Mouse (Mus musculus) 416B (cell line): Measurements from ENCODE around the gene Jmjd1c.
"Not testable (repeated sequence)": the region's sequence is repeated elsewhere in the genome, so short reads cannot be mapped to it uniquely, and the experiment has no call there.

Source experiments
- DNase-seq: peaks from one replicate; pipeline ENCODE4 v3.0.0; 2011; ENCODE audit warnings: low read depth

Jmjd1c gene

DNA sequence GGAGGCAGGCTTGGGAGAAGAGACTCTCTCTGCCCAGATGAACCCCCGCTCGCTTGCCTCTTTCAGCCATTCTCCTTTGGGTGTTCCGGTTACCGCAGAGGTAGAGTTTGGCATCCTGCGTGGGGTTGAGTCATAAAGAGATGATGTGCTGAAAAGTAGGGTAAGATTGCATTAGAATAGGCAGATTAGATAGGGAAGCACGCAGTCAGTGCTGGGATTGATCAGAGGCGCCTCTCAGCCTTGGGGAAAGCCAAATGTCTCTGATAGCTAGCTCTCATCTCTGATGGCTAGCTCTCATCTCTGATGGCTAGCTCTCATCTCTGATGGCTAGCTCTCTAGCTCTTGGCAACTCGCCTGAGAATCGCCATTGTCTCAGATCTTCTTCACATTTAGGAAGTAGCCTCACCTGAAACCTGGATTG, 4.9 kb downstream of the Jmjd1c start:
- DNase-seq, result no peak

DNA sequence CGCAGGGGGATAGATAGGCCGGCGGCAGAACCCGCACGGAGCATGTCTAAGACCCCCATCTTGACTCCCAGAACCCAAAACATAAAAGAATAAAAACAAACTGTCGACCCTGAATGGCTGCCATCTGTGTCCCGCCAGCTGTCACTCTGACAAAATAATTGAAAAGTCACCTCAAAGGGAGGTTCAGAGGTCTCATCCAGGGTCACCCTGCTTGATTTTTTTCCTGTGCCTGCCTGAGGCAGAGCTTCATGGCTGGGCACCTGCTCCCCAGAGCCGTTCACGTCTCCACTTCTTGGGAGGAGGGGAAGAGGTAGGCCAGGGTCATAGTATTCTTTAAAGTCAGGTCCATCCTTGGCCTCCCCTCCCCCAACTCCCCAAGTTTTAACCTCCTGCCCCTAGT, 8.6 kb downstream of the Jmjd1c start:
- DNase-seq, result no peak

- DNase-seq, result no peak
Measured at GRCm38 (mm10) chr10:67105331-67106217, 9.6 kb downstream of the Jmjd1c start.

DNA sequence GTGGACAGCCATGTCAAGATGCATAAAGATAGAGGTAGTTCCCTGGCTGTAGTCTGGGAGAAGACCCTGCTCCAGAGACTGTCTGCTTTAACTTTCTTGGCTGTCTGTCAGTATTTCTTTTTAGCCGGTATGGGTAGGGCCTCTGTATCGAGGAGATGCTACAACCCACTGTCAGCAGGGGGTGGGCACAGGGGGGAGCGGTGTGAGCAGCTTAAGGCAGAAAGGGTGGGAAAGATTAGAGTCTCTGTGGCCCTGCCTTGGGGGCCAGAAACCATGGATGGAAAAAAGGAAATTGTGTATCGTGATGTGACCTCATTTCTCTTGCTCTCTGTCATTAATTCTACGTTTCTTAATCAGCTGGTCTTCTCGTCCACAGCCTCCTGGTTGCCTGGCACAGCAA, 10.5 kb downstream of the Jmjd1c start:
- no peak for DNase-seq

DNA sequence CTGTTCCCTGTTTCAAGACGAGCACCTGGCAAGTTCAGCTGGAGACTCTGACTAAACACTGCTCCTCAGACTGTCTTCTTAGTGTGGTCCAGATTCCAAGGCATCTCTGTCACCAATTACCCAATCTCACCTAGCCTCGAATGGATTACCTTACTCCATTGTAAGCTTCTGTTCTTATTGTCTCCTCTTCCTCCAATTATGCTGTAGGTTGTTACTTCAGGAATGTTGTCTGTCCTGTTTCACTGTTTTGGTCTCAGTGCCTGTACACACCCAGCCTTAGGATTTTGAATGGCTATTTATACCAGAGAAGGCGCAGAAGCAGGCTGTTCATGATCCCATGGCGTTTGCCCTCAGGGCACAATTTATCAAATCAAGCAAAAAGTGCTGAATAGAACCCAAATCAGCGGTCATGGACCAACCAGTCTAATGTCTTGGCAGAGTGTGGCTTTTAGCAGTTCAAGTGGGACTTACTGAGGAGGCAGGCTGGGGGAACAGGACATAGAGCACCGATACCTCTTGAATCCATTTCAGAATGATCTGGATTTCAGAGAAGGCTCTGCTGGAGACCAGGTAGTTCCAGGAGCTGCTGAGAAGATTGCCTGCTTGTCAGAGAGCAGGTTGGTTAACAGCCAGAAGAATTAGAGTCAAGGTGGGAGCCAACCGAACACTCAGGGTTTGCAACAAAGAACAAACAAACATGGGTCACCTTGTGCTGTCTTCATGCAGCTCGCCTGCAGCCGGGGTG, 11.3 kb downstream of the Jmjd1c start:
- DNase-seq, result no peak

DNA sequence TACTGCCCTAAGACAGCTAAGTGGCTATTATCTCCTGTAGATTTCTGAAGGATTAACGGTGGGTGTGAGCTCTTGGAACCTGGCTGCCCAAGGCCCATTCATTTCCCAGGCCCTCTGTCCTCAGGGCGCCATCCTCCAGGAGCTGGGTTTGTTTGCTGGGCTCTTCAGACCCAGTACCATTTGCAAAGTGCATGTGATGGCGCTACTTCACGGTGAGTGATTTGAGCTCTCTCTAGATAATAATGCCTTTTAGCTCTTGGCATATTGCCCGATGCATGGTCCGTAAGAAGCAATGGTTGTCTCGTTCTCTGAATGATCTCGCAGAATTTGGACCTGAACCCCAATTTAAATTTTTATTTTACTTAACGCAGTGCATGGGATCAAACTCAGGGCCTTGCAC, 12.2 kb downstream of the Jmjd1c start:
- no peak for DNase-seq

DNA sequence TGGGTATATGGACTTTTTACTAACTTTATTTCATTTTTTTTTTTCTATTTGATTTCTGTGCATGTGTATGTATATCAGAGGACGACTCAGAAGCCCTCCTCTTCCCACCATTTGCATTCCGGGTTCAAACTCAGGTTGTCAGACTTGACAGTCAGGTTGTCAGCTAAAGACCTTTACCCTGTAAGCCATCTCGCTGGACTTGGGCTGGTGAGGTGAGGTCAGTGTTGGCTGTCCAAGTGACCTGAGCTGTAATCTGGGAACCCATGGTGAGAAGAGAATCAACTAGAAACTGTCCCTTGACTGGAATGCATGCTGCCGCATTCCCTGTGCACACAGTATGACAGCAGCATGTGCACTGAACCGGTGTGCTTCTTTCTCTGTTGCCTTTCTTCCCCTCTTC, 13.7 kb downstream of the Jmjd1c start:
- DNase-seq, result no peak

- no peak for DNase-seq
Measured at GRCm38 (mm10) chr10:67111044-67111798, 15.3 kb downstream of the Jmjd1c start.

- peak; percentile 67 for DNase-seq
Measured at GRCm38 (mm10) chr10:67111799-67112177, 15.9 kb downstream of the Jmjd1c start.

- DNase-seq, result not testable (repeated sequence)
Measured at GRCm38 (mm10) chr10:67112967-67113366, 17.0 kb downstream of the Jmjd1c start.

DNA sequence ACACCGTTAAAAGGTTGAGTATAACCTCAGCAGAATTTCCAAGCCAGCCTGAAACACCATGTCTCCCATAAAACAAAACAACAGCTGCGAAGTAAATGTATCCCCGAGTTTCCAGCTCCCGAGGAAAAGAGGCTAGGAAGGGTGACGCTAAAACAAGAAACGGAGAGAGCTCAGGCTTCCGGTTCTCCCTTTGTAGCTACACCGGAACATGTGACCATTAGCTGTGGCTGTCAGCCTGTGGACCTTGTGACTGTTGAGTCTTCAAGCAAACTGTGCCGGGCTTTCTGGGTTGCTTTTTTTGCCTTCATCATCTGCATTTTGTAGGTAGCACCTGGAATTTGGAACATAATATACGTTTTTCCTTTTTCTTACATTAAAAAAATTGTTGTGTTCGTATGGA, 17.9 kb downstream of the Jmjd1c start:
- DNase-seq, result no peak

GRCm38 (mm10) chr10:67115115-67115514, 19.2 kb downstream of the Jmjd1c start:
- DNase-seq, result no peak

DNA sequence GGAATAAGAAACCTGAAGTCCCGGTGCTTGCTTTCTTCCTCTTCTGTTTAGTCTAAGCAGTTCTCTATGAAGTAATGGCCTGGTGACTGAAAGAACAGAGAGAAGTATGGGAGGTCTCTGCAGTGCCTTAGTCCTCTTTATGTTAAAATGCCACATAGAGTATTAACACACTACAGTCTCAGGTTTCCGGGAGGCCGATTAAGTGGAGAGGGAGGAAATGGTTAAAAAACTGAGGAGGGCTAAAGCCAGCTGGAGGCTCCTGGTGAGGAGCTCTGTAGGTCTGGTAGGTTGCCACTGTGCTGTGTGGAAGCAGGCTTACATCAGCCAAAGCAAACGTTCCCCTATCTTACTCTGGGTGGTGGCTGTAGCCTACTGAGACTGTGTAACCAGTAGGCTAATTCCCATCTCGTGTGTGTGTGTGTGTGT, 19.8 kb downstream of the Jmjd1c start:
- DNase-seq, result peak; percentile 53

DNA sequence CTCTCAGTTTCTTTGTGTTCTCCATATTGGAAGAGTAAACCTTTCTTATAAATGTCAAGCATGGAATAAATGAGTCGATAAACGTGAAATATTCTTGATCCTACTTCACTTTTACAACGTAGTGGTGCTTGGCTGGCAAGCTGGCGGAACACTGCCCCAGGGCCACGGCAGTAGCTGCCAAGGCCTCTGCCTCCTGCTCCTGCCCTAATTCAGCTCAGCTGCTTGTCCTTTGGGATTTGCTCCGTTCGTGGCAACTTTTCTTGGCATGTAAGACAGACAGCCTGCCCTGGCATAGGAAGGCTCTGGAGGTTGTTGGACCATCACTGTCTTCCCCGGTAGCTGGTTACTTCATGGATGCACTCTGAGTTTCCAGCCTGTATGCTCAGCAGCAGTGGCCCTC, 20.3 kb downstream of the Jmjd1c start:
- DNase-seq, result no peak

DNA sequence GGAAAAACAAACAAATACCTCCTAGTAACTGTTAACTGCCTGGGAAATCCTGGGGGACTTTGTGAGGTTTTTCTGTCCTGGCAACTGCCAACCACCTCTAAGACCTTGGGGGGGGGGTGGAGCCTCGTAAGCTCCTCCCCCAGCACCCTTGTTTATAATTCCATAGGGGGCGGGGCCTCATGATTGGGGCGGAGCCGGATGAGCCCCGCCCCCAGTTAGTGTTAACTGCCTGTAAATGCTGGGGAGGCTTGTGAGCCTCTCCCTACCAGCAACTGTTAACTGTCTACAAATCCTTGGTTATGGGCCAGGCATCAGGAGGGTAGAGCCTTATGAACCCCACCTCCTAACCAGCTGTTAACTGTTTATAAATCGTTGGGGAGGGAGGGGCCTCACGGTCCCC, 23.4 kb downstream of the Jmjd1c start:
- no peak for DNase-seq

GRCm38 (mm10) chr10:67120180-67120579, 24.3 kb downstream of the Jmjd1c start:
- no peak for DNase-seq

GRCm38 (mm10) chr10:67120640-67121039, 24.7 kb downstream of the Jmjd1c start:
- no peak for DNase-seq

DNA sequence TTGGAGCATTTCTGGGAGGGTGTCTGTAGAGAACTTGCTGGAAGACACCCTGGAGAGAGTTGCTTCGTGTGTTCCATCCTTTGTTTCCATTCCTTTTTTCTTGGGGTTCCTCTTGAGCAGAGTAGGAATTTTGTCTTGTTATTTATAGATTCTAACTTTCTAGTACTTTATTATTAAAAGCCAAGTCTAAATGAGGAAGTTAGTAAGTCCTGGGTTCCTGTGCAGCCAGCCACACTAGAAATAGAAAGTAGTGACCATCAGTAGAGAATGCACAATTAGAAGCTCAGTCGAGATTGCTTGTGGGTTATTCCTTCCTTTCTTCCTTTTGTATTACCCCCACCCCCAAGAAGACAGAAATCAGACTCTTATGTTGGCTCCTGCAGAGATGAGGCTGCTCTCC, 27.8 kb downstream of the Jmjd1c start:
- DNase-seq, result peak; percentile 58

- no peak for DNase-seq
Measured at GRCm38 (mm10) chr10:67124156-67124555, 28.2 kb downstream of the Jmjd1c start.

DNA sequence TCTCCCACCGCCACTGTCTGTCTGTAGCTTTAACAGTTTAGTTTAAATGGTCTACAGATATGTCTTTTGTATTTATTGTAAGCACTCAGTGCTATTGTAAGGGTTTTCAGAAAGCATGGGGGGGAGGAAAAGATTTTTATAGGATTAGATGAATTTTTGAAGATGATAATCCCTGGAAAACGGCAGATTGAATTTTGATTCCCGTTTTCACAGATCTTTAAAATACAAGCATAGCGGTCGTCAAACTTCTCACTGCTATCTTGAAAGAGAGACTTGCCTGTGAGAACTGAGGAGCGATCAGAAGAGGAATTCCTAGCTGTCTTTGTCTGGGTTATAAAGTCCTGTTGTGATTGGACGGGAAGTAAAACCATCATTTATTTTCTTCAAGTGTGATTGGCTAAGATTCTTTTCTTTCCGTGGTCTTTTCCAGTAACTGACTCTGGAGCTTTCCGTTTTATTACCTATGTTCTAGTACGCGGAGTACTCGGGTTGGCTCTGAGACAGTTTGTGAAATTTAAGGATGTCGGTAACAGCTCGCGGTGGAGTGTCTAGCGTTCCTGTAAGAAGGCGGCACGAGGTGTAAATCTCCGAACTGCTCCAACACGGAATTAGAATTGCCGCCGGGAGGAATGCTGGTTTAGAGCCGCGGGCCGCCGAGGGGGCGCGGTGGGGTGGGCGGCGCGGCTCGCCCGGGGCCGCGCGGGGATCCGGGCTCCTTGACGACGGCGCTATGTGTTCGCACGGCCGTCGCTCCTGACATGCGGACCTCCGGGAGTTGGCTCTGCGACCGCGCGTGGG, 30.3 kb downstream of the Jmjd1c start:
- DNase-seq, result no peak

DNA sequence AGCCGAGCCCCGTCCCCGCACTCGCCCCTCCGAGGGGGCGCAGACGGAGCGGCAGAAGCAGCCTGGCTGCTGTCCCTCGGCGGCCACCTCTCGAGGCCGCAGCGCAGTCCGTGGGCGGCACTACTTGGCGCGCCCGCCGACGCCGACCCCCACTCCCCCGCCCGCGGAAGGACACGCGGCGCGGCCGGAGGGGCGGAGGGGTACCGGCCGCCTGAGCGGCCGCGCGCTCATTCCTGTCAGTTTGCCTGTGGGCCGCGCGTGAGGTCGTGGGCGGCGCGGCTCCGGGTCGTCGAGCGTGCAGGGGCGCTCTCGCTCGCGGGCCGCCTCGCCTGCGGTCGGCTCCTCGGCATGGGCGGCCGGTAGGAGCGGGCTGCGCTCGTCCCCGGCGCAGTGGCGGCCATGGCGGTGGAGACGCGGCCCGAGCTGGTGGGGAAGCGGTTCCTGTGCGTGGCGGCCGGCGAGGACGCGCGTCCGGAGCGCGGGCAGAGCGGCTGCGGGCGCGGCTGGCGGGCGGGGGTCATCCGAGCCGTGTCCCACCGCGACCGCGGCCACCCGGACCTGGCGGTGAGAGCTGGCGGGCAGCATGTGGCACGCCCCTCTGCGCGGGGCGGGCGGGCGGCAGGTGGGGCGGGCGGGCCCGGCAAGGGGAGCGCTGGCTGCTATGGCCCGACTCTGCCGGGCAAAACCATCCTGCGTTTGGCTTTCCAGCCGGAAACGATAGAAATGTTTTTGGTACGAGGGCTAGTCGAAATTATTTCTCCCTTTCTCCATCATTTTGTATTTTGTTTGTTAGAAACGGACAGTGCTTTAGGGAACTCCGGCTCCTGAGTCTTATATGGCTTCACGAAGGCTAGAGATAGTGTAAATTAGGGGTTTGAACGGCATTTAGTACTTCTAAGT, 31.2 kb downstream of the Jmjd1c start:
- no peak for DNase-seq
